Mouse (Mus musculus) limb, embryonic 14.5 days (tissue): ENCODE measurements at regions not wholly inside any gene's neighbourhood (a gene's known extent, or its start where the extent isn't known, plus 50 kb on each side); places are given as distances from the start of the nearest gene placed in this dataset.

ENCODE experiments used
- ATAC-seq: fragments of 200-750 bp; cut with Nextera tagmentation; 2 replicates; pipeline ENCODE4 v1.8.0; 2017; ENCODE audit warnings: low read depth, moderate number of reproducible peaks, moderate TSS enrichment; ENCODE audit not compliant: low FRiP score
- DNase-seq: peaks from one replicate; pipeline ENCODE4 v3.0.0-alpha.2; 2015; ENCODE audit warnings: low spot score
- H3K27ac ChIP-seq: fragments of 300-500 bp; sonication (generic); replicated peaks from 2 replicates; pipeline ENCODE4 v1.5.1; 2014; ENCODE audit warnings: low read depth, mild to moderate bottlenecking, low read length, moderate library complexity, mixed read lengths
- H3K27me3 ChIP-seq: fragments of 300-500 bp; sonication (generic); 2 replicates; pipeline ENCODE4 v1.6.1; 2014; ENCODE audit warnings: low read length, mixed read lengths; ENCODE audit not compliant: control insufficient read depth, insufficient read depth
- H3K36me3 ChIP-seq: fragments of 300-500 bp; sonication (generic); 2 replicates; pipeline ENCODE4 v1.6.1; 2014; ENCODE audit warnings: mild to moderate bottlenecking, low read length, moderate library complexity, mixed read lengths; ENCODE audit not compliant: control insufficient read depth, insufficient read depth
- H3K4me1 ChIP-seq: fragments of 300-500 bp; sonication (generic); 2 replicates; pipeline ENCODE4 v1.6.1; 2014; ENCODE audit warnings: antibody characterized with exemption, low read length, mixed read lengths; ENCODE audit not compliant: control insufficient read depth, insufficient read depth
- H3K4me2 ChIP-seq: fragments of 300-500 bp; sonication (generic); replicated peaks from 2 replicates; pipeline ENCODE4 v1.6.1; 2014; ENCODE audit warnings: low read depth, mild to moderate bottlenecking, low read length, moderate library complexity; ENCODE audit not compliant: severe bottlenecking
- H3K4me3 ChIP-seq: fragments of 300-500 bp; sonication (generic); replicated peaks from 2 replicates; pipeline ENCODE4 v1.5.1; 2014; ENCODE audit warnings: low read length
- H3K9ac ChIP-seq: fragments of 300-500 bp; sonication (generic); 2 replicates; pipeline ENCODE4 v1.6.1; 2014; ENCODE audit warnings: mild to moderate bottlenecking, low read depth, low read length, moderate library complexity; ENCODE audit not compliant: severe bottlenecking
- H3K9me3 ChIP-seq: fragments of 300-500 bp; sonication (generic); 2 replicates; pipeline ENCODE4 v1.6.1; 2016; ENCODE audit warnings: low read length; ENCODE audit not compliant: control insufficient read depth
- POLR2A ChIP-seq: fragments of 200-500 bp; IDR thresholded peaks from 2 replicates; pipeline ENCODE4 v1.8.0; 2012; ENCODE audit warnings: inconsistent platforms, mild to moderate bottlenecking, moderate library complexity, borderline replicate concordance; ENCODE audit not compliant: insufficient read depth, insufficient read length; ENCODE audit errors: extremely low read depth
- WGBS: fragments of 180-500 bp; shearing (Covaris S2); extraction: QIAGEN DNeasy Blood & Tissue Kit; methylation state at CpG from one replicate; pipeline ENCODE4 v1.1.7; 2014; 5-methylcytosine and 5-hydroxymethylcytosine counted together

GRCm38 (mm10) chr7:117320552-117320951, 60.2 kb upstream of the Xylt1 start:
- no peaks in the 10 kb centered on the region for H3K4me1 ChIP-seq
- TF ChIP-seq POLR2A: no peak
- DNase-seq: no peak
- ATAC-seq: no peak
- no peak overlapping the region for H3K4me2 ChIP-seq
- no peak overlapping the region for H3K9ac ChIP-seq
- H3K36me3 ChIP-seq: no peaks in the 10 kb centered on the region
- no peaks in the 10 kb centered on the region for H3K9me3 ChIP-seq
- WGBS: 47% methylated on average over 6 of the region's 6 CpGs
- H3K27ac ChIP-seq: no peak overlapping the region
- H3K4me3 ChIP-seq: no peak overlapping the region
- H3K27me3 ChIP-seq: no peaks in the 10 kb centered on the region
